Mouse (Mus musculus): ENCODE data around the gene Sorcs2.

DNA sequence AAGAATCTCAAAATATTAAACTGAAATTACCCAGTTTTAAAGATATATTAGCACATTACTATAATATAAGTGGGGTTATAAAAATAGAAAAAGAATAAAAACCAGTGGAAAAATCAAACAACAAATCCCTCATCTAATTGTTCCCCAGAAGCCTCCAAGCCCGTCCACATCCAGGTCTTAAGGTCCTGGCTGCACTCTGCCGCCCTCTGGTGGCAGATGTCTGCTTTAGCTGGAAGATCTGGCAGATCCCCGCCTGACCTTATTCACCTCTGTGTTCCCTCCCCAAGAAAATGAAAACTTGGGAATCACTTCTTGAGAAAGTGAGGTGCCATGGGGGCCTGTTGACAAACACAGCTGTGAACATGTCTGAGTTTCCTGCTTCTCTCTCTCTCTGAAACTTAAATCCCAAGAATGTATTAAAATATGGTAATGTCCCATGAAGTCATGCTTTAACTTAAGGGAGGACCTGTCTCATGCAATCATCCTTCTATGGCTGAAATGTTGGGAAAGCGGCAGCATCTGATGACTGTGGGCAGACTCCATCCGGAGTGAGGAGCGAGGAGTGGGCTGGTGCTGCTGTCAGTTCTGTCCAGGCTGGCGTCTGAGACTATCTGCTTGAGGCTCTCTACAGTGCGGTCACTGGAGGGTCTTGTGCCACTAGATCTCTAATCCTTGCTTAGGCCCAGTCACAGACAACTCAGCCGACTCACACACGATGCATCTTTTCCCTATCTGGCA, 425.9 kb downstream of the Sorcs2 start:
- peak; percentile 68 to 97 for TF ChIP-seq CTCF (conservative IDR thresholded peaks at IDR 0.05 in 1 of 2, IDR thresholded peaks at IDR 0.05 in 1 of 2; ENCODE audit: low read depth in 2 of 2, low read length in 2 of 2)
- no peak for TF ChIP-seq BHLHE40 (IDR thresholded peaks at IDR 0.05; ENCODE audit: low read depth, low read length)
- TF ChIP-seq POLR2A (IDR thresholded peaks at IDR 0.05; ENCODE audit: low read depth, low read length): no peak
- no peak for TF ChIP-seq EP300 (IDR thresholded peaks at IDR 0.05; ENCODE audit: low read length)
- TF ChIP-seq MAZ (IDR thresholded peaks at IDR 0.05; ENCODE audit: low read depth, low read length): no peak
- peak; percentile 98 for TF ChIP-seq SMC3 (IDR thresholded peaks at IDR 0.05; ENCODE audit: low read depth, low read length)
- TF ChIP-seq USF1 (IDR thresholded peaks at IDR 0.05; ENCODE audit: low read depth, low read length): no peak
- no peak for TF ChIP-seq USF2 (conservative IDR thresholded peaks at IDR 0.05; ENCODE audit: low read depth, low read length)
- peak; percentile 81 for TF ChIP-seq ZC3H11A (IDR thresholded peaks at IDR 0.05; ENCODE audit: low read depth, low read length)
- no peak for TF ChIP-seq ZKSCAN1 (IDR thresholded peaks at IDR 0.05; ENCODE audit: borderline replicate concordance, low read depth, low read length)
- no peak for TF ChIP-seq MAFK (IDR thresholded peaks at IDR 0.05; ENCODE audit: insufficient replicate concordance, low read length)

Measured in CH12.LX (cell line).